Mouse (Mus musculus) limb, embryonic 10.5 days (tissue): ENCODE results near the gene Tnfsf12. TPM values are rescaled to one million over a fixed set of nuclear protein-coding genes. Genes with fewer than 3 reads are reported as not detected.

ENCODE experiments used
- DNase-seq: peaks from one replicate; pipeline ENCODE4 v3.0.0-alpha.2; 2017; ENCODE audit warnings: low spot score
- H3K27ac ChIP-seq: fragments of 300-500 bp; sonication (generic); 2 replicates; pipeline ENCODE4 v1.5.1; 2016; ENCODE audit warnings: mild to moderate bottlenecking
- H3K27me3 ChIP-seq: fragments of 300-500 bp; sonication (generic); 2 replicates; pipeline ENCODE4 v1.6.1; 2016; ENCODE audit warnings: low read depth, mild to moderate bottlenecking; ENCODE audit not compliant: poor library complexity, severe bottlenecking
- H3K36me3 ChIP-seq: fragments of 300-500 bp; sonication (generic); 2 replicates; pipeline ENCODE4 v1.6.1; 2016; ENCODE audit warnings: mild to moderate bottlenecking, moderate library complexity
- H3K4me1 ChIP-seq: fragments of 300-500 bp; sonication (generic); 2 replicates; pipeline ENCODE4 v1.6.1; 2016
- H3K4me3 ChIP-seq: fragments of 300-500 bp; sonication (generic); 2 replicates; pipeline ENCODE4 v1.5.1; 2016; ENCODE audit warnings: mild to moderate bottlenecking, moderate library complexity
- H3K9me3 ChIP-seq: fragments of 300-500 bp; sonication (generic); replicated peaks from 2 replicates; pipeline ENCODE4 v1.6.1; 2016; ENCODE audit warnings: mild to moderate bottlenecking
- WGBS: fragments of 180-500 bp; shearing (Covaris S2); methylation state at CpG from one replicate; pipeline ENCODE4 v1.1.7; 2016; 5-methylcytosine and 5-hydroxymethylcytosine counted together
- polyA plus RNA-seq: library from polyadenylated mRNA; unstranded; fragments of >200 nt; fragmentation: Nextera tagmentation; extraction: Ambion mirVana; gene quantifications from 2 replicates; pipeline ENCODE4 v1.2.1, GENCODE M21; 2016

The Tnfsf12 gene
- polyA plus RNA-seq, 1 experiment from 2014 or later, result 4.2 TPM

GRCm38 (mm10) chr11:69665961-69666664 is 29.5 kb downstream of the Tnfsf12 start, which contains the start of gene Cd68:
Gene Cd68 (minus strand): TSS chr11:69666153.
- Histone ChIP-seq H3K4me1 (peaks cover 45% of the 10 kb centered on the region), H3K9me3 (no peaks in the 10 kb centered on the region), H3K36me3 (peaks cover 83% of the 10 kb centered on the region), H3K4me3 (0 out of 2 replicates have a peak within 1 kb of the TSS, but pooled peaks have one; percentile 9), H3K27me3 (no peaks in the 10 kb centered on the region), H3K27ac (no peak within 1 kb of the TSS)
- 35% methylated on average over 7 of the region's 7 CpGs for WGBS
- no peak for DNase-seq

- no peaks in the 10 kb centered on the region for H3K9me3 ChIP-seq
- H3K4me3 ChIP-seq, result 0 out of 2 replicates have a peak overlapping the region, but pooled peaks have one; percentile 9
- H3K36me3 ChIP-seq, result peaks cover 77% of the 10 kb centered on the region
- DNase-seq, result no peak
- WGBS, result 79% methylated on average over 9 of the region's 9 CpGs
- H3K27me3 ChIP-seq, result no peaks in the 10 kb centered on the region
- H3K27ac ChIP-seq, result no peak overlapping the region
- H3K4me1 ChIP-seq, result peaks cover 43% of the 10 kb centered on the region
Measured at GRCm38 (mm10) chr11:69665457-69665960, 30.1 kb downstream of the Tnfsf12 start.

- peaks cover 36% of the 10 kb centered on the region for H3K4me1 ChIP-seq
- peaks cover 75% of the 10 kb centered on the region for H3K36me3 ChIP-seq
- WGBS, result 94% methylated on average over 7 of the region's 7 CpGs
- H3K27ac ChIP-seq, result no peak overlapping the region
- no peak overlapping the region for H3K4me3 ChIP-seq
- DNase-seq, result no peak
- H3K27me3 ChIP-seq, result no peaks in the 10 kb centered on the region
- H3K9me3 ChIP-seq, result no peaks in the 10 kb centered on the region
Measured at GRCm38 (mm10) chr11:69664841-69665240, 30.8 kb downstream of the Tnfsf12 start.

- Histone ChIP-seq H3K4me1 (peaks cover 28% of the 10 kb centered on the region), H3K36me3 (peaks cover 74% of the 10 kb centered on the region), H3K27ac (peak overlapping the region; percentile 92; the same call in 1 of the 2 replicates), H3K27me3 (no peaks in the 10 kb centered on the region), H3K9me3 (no peaks in the 10 kb centered on the region), H3K4me3 (no peak overlapping the region)
- 89% methylated on average over 6 of the region's 6 CpGs for WGBS
- DNase-seq, result peak; percentile 31
Measured at GRCm38 (mm10) chr11:69663795-69664194, 31.9 kb downstream of the Tnfsf12 start.

- Histone ChIP-seq H3K4me1 (peaks cover 28% of the 10 kb centered on the region), H3K4me3 (peak overlapping the region; percentile 60), H3K36me3 (peaks cover 74% of the 10 kb centered on the region), H3K9me3 (no peaks in the 10 kb centered on the region), H3K27me3 (no peaks in the 10 kb centered on the region), H3K27ac (peak overlapping the region; percentile 92)
- WGBS, result 70% methylated on average over 13 of the region's 13 CpGs
- no peak for DNase-seq
Measured at GRCm38 (mm10) chr11:69662967-69663671, 32.5 kb downstream of the Tnfsf12 start.

- no peaks in the 10 kb centered on the region for H3K27me3 ChIP-seq
- peaks cover 74% of the 10 kb centered on the region for H3K36me3 ChIP-seq
- H3K9me3 ChIP-seq, result no peaks in the 10 kb centered on the region
- peak; percentile 93 for DNase-seq
- H3K4me3 ChIP-seq, result peak within 1 kb of the TSS; percentile 60
- WGBS, result 1% methylated on average over 48 of the region's 48 CpGs
- H3K27ac ChIP-seq, result peak within 1 kb of the TSS; percentile 92
- peaks cover 32% of the 10 kb centered on the region for H3K4me1 ChIP-seq
Measured at GRCm38 (mm10) chr11:69662213-69662966, 33.3 kb downstream of the Tnfsf12 start, which contains the start of gene Mpdu1. Gene Mpdu1 (minus strand): TSS chr11:69662642.

GRCm38 (mm10) chr11:69661221-69661881 is 34.3 kb downstream of the Tnfsf12 start:
- H3K36me3 ChIP-seq, result peaks cover 75% of the 10 kb centered on the region
- no peak for DNase-seq

GRCm38 (mm10) chr11:69657462-69657881 is 38.2 kb downstream of the Tnfsf12 start:
- no peaks in the 10 kb centered on the region for H3K27me3 ChIP-seq
- H3K9me3 ChIP-seq, result no peaks in the 10 kb centered on the region
- 84% methylated on average over 15 of the region's 15 CpGs for WGBS
- DNase-seq, result no peak
- peak overlapping the region; percentile 42; the same call in 1 of the 2 replicates for H3K27ac ChIP-seq
- H3K36me3 ChIP-seq, result peaks cover 74% of the 10 kb centered on the region
- H3K4me1 ChIP-seq, result peaks cover 44% of the 10 kb centered on the region
- 0 out of 2 replicates have a peak overlapping the region, but pooled peaks have one; percentile 5 for H3K4me3 ChIP-seq

More at GRCm38 (mm10) chr11:69661221-69661881, 34.3 kb downstream of the Tnfsf12 start:
- Histone ChIP-seq H3K4me3 (peak overlapping the region; percentile 60), H3K27me3 (no peaks in the 10 kb centered on the region), H3K9me3 (no peaks in the 10 kb centered on the region), H3K4me1 (peaks cover 43% of the 10 kb centered on the region), H3K27ac (peak overlapping the region; percentile 92)
- 84% methylated on average over 3 of the region's 3 CpGs for WGBS

- H3K36me3 ChIP-seq, result peaks cover 81% of the 10 kb centered on the region
Measured at GRCm38 (mm10) chr11:69656617-69657461, 38.8 kb downstream of the Tnfsf12 start.

GRCm38 (mm10) chr11:69656065-69656455 is 39.6 kb downstream of the Tnfsf12 start:
- 79% methylated on average over 5 of the region's 5 CpGs for WGBS
- H3K36me3 ChIP-seq, result peaks cover 85% of the 10 kb centered on the region
- DNase-seq, result no peak
- H3K9me3 ChIP-seq, result no peaks in the 10 kb centered on the region
- H3K27ac ChIP-seq, result peak overlapping the region; percentile 79
- 0 out of 2 replicates have a peak overlapping the region, but pooled peaks have one; percentile 26 for H3K4me3 ChIP-seq
- no peaks in the 10 kb centered on the region for H3K27me3 ChIP-seq
- peaks cover 35% of the 10 kb centered on the region for H3K4me1 ChIP-seq

More at GRCm38 (mm10) chr11:69656617-69657461, 38.8 kb downstream of the Tnfsf12 start:
- no peaks in the 10 kb centered on the region for H3K27me3 ChIP-seq
- peak; percentile 68 for DNase-seq
- peaks cover 42% of the 10 kb centered on the region for H3K4me1 ChIP-seq
- H3K4me3 ChIP-seq, result no peak overlapping the region
- no peaks in the 10 kb centered on the region for H3K9me3 ChIP-seq
- WGBS, result 81% methylated on average over 10 of the region's 10 CpGs
- peak overlapping the region; percentile 53 for H3K27ac ChIP-seq
